Mouse (Mus musculus) splenic B cell, adult 2 months (primary cell): Measurements from ENCODE around the gene Gm36028.

Experiments used
- DNase-seq: peaks from one replicate; pipeline ENCODE4 v3.0.0-alpha.2; 2011; ENCODE audit warnings: low read depth, low spot score
- H3K27me3 ChIP-seq: 2 replicates; pipeline ENCODE4 v1.6.1; 2012; ENCODE audit warnings: mild to moderate bottlenecking, low read length, moderate library complexity, mixed read lengths; ENCODE audit not compliant: control insufficient read depth, poor library complexity, insufficient read depth, severe bottlenecking
- H3K36me3 ChIP-seq: 2 replicates; pipeline ENCODE4 v1.6.1; 2012; ENCODE audit warnings: mild to moderate bottlenecking, low read length, moderate library complexity, mixed read lengths; ENCODE audit not compliant: control insufficient read depth, poor library complexity, insufficient read depth, severe bottlenecking

The Gm36028 gene

DNA sequence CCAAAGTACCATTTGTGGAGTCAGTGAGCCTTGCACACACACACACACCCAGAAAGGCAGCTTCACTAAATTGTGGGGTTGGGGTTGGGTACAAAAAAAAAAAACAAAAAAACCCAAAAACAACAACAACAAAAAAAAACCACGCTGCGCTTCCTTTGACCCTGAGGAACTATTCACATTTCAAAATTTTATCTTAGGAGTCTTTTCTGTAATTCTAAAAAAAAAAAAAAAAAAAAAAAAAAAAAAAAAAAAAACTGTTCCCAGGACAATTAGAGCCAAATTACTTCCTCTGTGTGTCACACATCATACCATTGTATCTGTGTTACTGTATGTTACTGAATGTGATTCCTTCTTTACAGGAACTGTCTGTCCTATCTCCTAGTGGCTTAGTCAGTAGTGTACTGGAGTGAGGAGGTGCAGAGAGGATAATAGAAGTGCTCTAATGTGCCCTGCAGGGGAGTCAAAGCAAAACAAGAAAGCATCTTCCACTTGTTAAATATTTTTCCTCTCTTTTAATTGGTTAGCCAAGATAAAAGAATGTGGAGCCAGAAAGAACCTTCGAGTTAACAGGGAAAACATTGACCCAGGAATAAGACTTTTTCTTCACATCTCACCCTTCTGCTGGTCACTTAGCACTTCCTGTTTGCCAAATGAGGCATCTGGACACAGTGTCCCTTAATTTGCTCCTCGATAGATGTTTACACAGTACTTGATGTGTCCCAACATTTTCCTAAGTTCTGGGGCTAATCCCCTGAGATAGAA lies 8.7 kb upstream of the Gm36028 start:
- Histone ChIP-seq H3K36me3 (no peaks in the 10 kb centered on the region), H3K27me3 (no peaks in the 10 kb centered on the region)
- DNase-seq, result peak; percentile 19

DNA sequence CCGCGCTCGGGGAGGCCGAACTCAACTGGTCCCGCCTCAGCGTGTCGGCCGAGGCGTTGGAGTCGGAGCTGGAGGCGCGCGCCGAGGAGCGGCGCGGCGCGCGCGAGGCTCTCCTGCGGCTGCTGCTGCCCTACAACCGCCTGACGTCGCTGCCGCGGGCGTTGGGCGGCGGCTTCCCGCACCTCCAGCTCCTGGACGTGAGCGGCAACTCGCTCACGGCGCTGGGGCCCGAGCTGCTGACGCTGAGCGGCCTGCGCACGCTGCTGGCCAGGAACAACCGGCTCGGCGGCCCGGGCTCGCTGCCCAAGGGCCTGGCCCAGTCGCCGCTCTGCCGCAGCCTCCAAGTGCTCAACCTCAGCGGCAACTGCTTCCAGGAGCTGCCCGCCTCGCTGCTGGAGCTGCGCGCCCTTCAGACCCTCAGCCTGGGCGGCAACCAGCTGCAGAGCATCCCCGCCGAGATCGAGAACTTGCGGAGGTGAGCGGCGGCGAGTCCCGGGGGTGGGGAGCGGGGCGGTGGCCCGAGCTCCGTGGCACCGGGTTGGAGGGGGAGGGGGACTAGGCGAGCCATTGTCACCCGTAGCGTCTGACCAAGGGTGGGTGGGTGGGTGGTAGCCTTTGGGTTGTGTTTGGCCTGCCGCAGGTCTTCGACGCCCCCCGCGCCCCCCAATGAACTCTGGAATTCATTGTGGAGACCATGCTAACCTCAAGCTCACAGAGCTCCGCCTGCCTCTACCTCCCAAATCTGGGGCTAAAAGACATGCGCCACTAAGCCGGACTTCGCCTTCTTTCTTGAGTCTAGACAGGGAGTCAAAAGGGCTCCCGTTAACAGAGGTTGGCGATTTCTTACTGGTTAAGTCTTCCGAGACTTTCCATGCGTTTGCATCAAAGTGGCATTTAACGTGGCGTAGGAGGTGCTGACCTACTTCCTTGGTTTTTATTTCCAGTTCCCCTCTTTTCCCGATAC lies 7.8 kb upstream of the Gm36028 start:
- Histone ChIP-seq H3K36me3 (no peaks in the 10 kb centered on the region), H3K27me3 (no peaks in the 10 kb centered on the region)
- peak; percentile 41 for DNase-seq

DNA sequence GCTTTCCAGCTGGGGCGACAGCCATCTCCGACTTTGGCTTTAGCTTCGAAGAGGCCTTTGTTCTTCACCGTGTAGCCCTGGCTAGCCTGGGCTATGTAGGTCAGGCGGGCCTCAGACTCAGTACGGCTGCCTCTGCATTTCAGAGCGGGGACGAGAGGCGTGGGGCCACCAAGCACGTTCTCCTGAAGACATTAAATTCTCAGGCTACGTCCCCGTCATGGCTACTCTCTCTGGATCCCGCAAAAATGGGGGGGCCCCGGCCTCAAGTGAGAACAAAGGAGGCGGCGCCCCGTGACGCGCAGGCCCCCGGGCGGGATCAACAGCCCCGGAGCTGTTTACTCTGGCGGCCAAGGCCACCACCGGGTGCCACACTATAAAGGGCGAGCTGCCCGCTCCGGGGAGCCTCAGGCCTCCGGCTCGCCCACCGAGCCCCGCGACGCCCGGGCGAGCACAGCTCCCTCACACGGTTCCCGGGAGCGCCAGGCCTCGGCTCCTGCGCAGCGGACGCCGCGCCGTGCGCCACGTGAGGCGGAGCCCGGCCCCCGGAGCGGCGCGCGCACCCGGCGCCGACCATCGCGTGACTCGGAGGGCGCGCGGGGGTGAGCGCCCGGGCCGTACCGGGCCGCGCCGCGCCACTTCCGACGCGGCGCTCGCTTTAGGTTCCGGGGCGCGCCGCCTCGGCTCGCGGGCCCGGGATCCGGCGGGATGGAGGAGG lies 7.0 kb upstream of the Gm36028 start, which contains the start of gene Lrrc58:
Gene Lrrc58, plus strand, starts transcription at position 599 of the 715 bp plus-strand sequence.
- H3K36me3 ChIP-seq, result no peaks in the 10 kb centered on the region
- DNase-seq, result peak; percentile 82
- H3K27me3 ChIP-seq, result no peaks in the 10 kb centered on the region

DNA sequence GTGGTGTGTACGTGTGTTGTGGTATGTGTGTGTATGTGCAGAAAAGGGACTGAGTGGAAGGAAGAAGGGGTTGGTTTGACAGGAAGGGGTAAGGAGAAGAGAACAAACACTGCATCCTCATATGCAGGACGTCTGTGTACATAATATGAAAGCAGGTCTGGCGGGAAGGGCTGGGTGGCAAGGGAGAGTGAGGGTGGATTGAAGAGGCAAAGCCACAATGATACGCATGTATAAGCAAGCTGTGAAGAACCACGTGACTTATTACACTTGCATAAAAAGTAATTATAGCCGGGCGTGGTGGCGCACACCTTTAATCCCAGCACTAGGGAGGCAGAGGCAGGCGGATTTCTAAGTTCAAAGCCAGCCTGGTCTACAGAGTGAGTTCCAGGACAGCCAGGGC lies 4.9 kb upstream of the Gm36028 start:
- peak; percentile 19 for DNase-seq
- no peaks in the 10 kb centered on the region for H3K27me3 ChIP-seq
- no peaks in the 10 kb centered on the region for H3K36me3 ChIP-seq

DNA sequence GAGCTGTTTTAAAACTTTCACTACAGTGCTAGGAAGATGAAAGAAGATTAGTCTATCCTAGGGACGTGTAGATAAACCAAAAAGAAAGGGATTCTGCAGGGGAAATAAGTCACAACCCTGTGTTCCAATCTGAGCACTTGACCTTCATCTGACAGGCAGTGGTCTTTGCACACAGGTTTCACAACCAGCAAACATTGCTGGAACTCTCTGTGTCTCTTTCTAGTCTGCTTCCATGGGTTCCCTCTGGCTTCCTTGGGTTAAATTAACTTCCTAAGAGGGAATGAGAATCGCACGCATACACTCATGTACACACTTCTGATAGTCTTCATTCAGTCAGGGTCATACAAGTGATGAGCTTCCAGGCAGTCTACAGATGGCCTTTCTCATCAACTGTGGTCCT lies 2.9 kb upstream of the Gm36028 start:
- Histone ChIP-seq H3K27me3 (no peaks in the 10 kb centered on the region), H3K36me3 (no peaks in the 10 kb centered on the region)
- no peak for DNase-seq

DNA sequence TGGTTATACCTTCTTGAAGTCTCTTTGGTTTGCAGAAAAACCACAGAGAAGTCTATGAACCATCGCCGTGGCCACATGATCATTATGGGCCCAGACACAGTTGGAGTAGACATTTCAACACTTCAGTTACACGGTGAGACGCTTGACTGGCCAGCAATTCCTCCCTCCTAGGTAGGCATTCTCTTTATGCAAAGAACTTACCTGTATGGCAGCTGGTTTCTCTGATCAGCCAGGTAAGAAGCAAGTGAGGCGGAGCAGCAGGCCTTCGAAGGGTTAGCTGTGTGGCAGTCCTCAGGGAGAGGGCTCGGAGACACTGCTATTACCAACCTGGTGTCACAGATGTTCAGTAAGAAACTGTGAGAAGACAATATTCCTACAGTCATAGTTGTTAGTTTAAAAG lies 733 bp downstream of the Gm36028 start:
- DNase-seq, result no peak
- no peaks in the 10 kb centered on the region for H3K36me3 ChIP-seq
- no peaks in the 10 kb centered on the region for H3K27me3 ChIP-seq

DNA sequence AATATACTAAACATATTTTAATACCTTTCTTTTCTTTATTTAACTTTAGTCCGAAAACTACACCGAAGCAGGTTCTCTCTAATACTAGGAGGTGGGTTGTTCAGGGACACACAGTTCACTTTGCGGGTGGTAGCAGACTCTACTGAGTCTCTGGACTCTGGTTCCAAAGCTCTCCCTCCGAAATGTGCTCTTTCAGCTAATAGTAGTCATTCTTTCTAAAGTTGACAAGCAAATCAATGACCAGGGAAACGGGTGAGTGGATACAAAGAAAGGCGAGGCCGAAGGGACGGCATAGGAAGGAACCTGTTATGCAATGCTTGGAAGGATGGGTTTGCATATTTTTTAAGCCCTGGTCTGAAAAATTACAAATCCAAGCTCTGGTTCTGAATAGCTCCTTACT lies 3.5 kb downstream of the Gm36028 start:
- Histone ChIP-seq H3K36me3 (no peaks in the 10 kb centered on the region), H3K27me3 (no peaks in the 10 kb centered on the region)
- DNase-seq, result no peak

DNA sequence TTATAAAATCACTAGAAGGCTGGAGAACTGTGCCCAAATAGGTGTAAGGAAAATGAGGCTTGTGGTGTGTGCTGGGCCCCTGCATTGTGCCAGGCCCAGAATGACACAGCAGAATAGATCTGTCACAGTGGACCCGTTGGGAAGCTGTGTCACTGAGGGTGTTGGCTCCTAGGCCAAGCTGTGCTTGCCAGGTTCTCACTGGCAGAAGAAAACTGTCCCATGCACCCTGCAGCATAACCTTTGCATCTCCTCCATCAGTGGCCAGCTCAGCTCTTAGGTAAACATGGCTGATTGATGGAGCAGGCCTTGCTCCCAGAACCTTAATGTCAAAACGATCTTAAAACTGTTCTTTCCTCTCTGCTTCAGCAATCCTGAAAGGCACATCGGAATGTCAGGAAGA lies 4.6 kb downstream of the Gm36028 start:
- Histone ChIP-seq H3K27me3 (no peaks in the 10 kb centered on the region), H3K36me3 (no peaks in the 10 kb centered on the region)
- DNase-seq, result no peak

DNA sequence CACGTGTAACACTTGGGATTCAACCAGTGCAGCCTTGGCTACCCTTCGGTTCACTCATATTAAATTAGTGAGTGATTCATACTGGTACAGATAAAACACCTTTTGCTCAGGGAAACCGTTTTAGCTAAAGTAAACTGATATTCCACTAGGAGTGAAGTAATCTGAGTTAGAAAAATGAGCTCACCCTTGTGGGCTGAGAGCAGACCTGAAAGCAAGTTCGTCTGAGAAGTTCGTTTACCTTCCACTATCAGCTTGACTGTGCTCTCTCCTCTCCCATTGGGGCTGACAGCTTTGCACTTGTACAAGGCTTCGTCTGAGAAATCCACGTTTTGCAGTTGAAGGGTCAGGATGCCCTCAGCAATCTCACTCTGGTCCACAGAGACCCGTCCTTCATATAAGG lies 5.4 kb downstream of the Gm36028 start:
- Histone ChIP-seq H3K27me3 (no peaks in the 10 kb centered on the region), H3K36me3 (no peaks in the 10 kb centered on the region)
- no peak for DNase-seq

DNA sequence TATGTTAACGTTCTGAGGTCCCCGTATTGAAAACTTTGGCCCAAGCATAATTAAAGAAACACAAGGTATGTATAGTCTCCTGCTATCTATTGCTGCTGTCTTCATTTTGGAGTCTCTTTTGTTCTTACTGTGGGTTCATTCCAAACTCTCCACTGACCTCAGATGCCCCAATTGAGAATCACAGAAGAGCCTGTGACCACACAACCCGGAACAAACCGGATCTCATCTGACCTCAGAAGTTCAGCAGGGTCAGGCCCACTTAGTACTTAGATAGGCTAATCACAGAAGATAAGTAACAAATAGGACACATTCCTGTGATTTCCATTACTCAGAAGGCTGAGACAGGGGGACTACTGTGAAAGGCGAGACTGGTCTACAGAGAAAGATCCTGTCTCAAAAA lies 6.4 kb downstream of the Gm36028 start:
- no peaks in the 10 kb centered on the region for H3K36me3 ChIP-seq
- H3K27me3 ChIP-seq, result no peaks in the 10 kb centered on the region
- DNase-seq, result no peak

DNA sequence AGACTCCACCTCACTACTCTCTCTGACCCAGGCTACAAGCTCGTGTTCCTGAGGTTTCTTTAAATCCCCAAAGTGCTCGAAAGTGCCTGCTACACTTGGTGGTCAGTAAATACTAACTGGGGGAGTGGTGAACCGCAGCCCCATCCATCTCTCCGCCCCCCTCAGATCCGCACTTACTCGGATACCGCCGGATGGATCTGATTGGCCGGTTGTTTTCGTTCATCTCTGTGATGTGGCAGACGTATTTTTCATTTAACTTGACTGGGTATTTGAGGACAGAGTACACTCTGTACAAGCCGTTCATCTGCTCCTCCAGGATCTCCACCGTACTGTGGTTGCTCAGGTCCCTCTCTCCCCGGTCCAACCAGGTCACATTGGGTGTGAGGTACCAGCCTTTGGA lies 6.9 kb downstream of the Gm36028 start:
- no peaks in the 10 kb centered on the region for H3K27me3 ChIP-seq
- no peak for DNase-seq
- H3K36me3 ChIP-seq, result no peaks in the 10 kb centered on the region

DNA sequence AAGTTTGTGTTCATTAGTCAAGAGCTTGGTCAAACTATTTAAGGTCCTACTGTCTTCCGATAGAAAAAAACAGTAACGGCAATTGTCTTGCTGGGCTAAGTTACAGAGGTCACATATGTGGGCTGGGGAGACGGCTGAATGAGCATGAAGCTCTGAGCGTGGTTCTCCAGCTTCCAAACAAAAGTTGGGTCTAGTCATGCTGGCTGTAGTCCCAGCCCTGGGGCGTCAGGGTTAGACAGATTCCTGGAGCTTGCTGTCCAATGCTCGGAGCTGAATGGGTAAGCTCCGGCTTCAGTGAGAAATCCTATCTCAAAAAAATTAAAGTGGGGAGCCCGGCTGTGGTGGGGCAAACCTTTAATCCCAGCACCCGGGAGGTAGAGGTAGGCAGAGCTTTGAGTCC lies 7.7 kb downstream of the Gm36028 start:
- H3K27me3 ChIP-seq, result no peaks in the 10 kb centered on the region
- H3K36me3 ChIP-seq, result no peaks in the 10 kb centered on the region
- DNase-seq, result no peak

DNA sequence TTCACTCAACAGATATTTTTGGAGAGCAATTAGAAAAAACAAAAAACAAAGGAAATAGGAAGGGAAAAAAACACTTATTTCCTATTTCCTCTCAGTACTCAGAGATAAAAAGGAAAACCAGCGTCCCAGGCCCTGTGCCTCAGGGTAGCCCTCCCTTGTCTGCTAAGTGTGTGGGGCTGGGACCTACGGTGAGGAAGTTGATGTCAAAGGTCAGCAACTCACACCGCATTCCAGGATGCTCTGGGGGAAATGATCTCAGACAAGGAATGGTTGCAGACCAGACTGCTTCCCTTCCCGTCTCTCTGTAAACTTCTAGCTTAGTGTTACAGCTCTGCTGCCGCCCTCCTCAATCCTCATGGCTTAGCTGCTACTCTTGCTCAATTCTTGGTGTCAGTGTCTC lies 9.6 kb downstream of the Gm36028 start:
- Histone ChIP-seq H3K36me3 (no peaks in the 10 kb centered on the region), H3K27me3 (no peaks in the 10 kb centered on the region)
- no peak for DNase-seq

DNA sequence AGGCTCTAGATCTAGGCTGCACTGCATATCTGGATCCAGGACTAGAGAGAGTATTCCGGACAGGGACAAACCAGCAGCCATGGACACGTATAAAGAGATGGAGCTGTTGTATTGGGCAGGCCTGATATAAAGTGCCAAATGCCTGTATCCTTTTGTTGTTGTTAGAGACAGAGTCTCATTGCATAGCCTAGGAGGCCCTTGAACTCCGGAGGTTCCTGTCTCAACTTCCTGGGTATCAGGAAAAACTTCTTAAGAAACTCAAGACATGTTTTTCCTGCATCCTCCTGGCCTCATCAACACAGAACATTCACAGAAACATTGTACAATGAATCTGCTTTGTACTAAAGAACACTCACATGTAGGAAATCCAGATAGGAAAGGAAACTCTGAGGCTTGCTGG lies 13.9 kb downstream of the Gm36028 start:
- no peak for DNase-seq
- no peaks in the 10 kb centered on the region for H3K27me3 ChIP-seq
- H3K36me3 ChIP-seq, result no peaks in the 10 kb centered on the region
